Mouse (Mus musculus) T-helper 2 cell (primary cell): ENCODE measurements around the gene Vrk2.

Source experiments
- in situ Hi-C: fragments of 300-600 bp; cut with MboI, MseI; formaldehyde crosslinking; loops from one replicate; pipeline ENCODE4 v1.15.1; 2025; ENCODE audit warnings: high pct_unique_total_duplicates

Gene Vrk2

GRCm38 (mm10) chr11:26434229-26434628 is 159.6 kb downstream of the Vrk2 start:
- in situ Hi-C loops, result no loop called here

- in situ Hi-C loops, result no loop called here
These were observed 172.3 kb downstream of the Vrk2 start for GRCm38 (mm10) chr11:26421472-26421871.
